21 mouse cellular contexts compared by ENCODE assay signal in the genomic region with DNA sequence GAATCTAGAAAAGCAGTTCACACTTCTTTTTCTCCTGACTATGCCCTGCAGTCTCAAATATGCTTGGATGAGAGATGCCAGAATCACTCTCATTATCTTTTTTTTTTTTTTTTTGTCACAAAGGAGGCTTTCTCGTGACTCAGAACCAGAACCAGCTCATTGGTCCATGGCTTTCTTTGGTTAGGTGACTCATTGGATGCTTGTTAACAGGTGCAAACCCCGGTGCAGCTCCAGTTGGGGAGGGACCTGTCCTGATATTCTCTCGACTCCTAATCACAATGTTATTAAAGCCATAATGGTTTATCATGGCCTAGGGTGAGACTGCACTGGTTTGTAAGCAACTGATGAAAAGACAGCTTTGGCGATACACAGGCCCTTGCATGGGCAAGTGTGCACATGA. TPM values are rescaled to one million over a fixed set of nuclear protein-coding genes. Genes with fewer than 3 reads are reported as not detected.
"Had no signal": no experiment of that assay in that cellular context is flagged by ENCODE, and none has a peak within 500 bp of the region (broad histone marks: within the 10 kb centered on the region; RNA-seq: fewer than 3 reads in every experiment).

No protein-coding gene starts in this region.

- H3K36me3 ChIP-seq: liver, embryonic 15.5 days; midbrain, embryonic 13.5 days; midbrain, embryonic 15.5 days; neural tube, embryonic 12.5 days had no signal

- ATAC-seq: liver, postnatal 0 days; midbrain, embryonic 13.5 days; midbrain, embryonic 15.5 days had no signal

- H3K9ac ChIP-seq: liver, embryonic 15.5 days; liver, postnatal 0 days; lung, embryonic 14.5 days; midbrain, embryonic 13.5 days; midbrain, embryonic 15.5 days; neural tube, embryonic 12.5 days had no signal

- H3K27me3 ChIP-seq: liver, embryonic 15.5 days; megakaryocyte, embryonic 14.5 days; midbrain, embryonic 13.5 days; midbrain, embryonic 15.5 days; neural tube, embryonic 12.5 days had no signal

- H3K9me3 ChIP-seq: midbrain, embryonic 13.5 days; midbrain, embryonic 15.5 days had no signal

- H3K4me1 ChIP-seq: liver, embryonic 15.5 days; megakaryocyte, embryonic 14.5 days; midbrain, embryonic 15.5 days had no signal

- DNase-seq: liver, postnatal 0 days; lung, embryonic 14.5 days; lung, postnatal 10 days; right cerebral cortex, postnatal 14 days; thymus, adult 18-20 months; thymus, postnatal 14 days; thymus, postnatal 36 days had no signal

- H3K27ac ChIP-seq: liver, embryonic 15.5 days; macrophage; midbrain, embryonic 13.5 days; midbrain, embryonic 15.5 days; neural tube, embryonic 12.5 days had no signal

- H3K4me3 ChIP-seq: liver, embryonic 15.5 days; megakaryocyte, embryonic 14.5 days; midbrain, embryonic 13.5 days; midbrain, embryonic 15.5 days; neural tube, embryonic 12.5 days had no signal

- H3K4me2 ChIP-seq: liver, embryonic 15.5 days; lung, embryonic 14.5 days; midbrain, embryonic 11.5 days; midbrain, embryonic 13.5 days; midbrain, embryonic 15.5 days; neural tube, embryonic 12.5 days had no signal

RNA-seq across cellular contexts. Expression of gene Clip4, which starts 5.9 kb away (rescaled TPM):
- polyA plus RNA-seq: macrophage had no signal

RNA-seq across cellular contexts. Expression of gene Pcare, which starts 21.5 kb away (rescaled TPM):
- polyA plus RNA-seq: liver, embryonic 15.5 days; liver, postnatal 0 days; lung, embryonic 14.5 days; lung, embryonic 16.5 days; macrophage; midbrain, embryonic 11.5 days; midbrain, embryonic 13.5 days; midbrain, embryonic 15.5 days; midbrain, postnatal 0 days; neural tube, embryonic 12.5 days; neural tube, embryonic 14.5 days; spleen, adult 2 months; stomach, embryonic 14.5 days; stomach, embryonic 16.5 days; thymus, postnatal 0 days had no signal
